Mouse (Mus musculus) forebrain, postnatal 0 days (tissue): ENCODE measurements around the gene Zp1. TPM values are rescaled to one million over a fixed set of nuclear protein-coding genes. Genes with fewer than 3 reads are reported as not detected.
A peak's percentile ranks its signal among the peaks of the same experiment; 100 is the strongest.

Source experiments
- ATAC-seq: fragments of 200-750 bp; cut with Nextera tagmentation; 2 replicates; pipeline ENCODE4 v1.8.0; 2017; ENCODE audit warnings: mild to moderate bottlenecking, moderate library complexity
- DNase-seq: peaks from one replicate; pipeline ENCODE4 v3.0.0-alpha.2; 2015
- H3K27ac ChIP-seq: fragments of 300-500 bp; sonication (generic); 2 replicates; pipeline ENCODE4 v1.5.1; 2014; ENCODE audit warnings: low read depth, mild to moderate bottlenecking, antibody characterized with exemption, low read length, moderate library complexity, mixed read lengths
- H3K27me3 ChIP-seq: fragments of 300-500 bp; sonication (generic); 2 replicates; pipeline ENCODE4 v1.6.1; 2014; ENCODE audit warnings: mild to moderate bottlenecking, low read length, mixed read lengths; ENCODE audit not compliant: insufficient read depth
- H3K36me3 ChIP-seq: fragments of 300-500 bp; sonication (generic); 2 replicates; pipeline ENCODE4 v1.6.1; 2014; ENCODE audit warnings: mild to moderate bottlenecking, moderate library complexity; ENCODE audit not compliant: insufficient read depth
- H3K4me1 ChIP-seq: fragments of 300-500 bp; sonication (generic); 2 replicates; pipeline ENCODE4 v1.6.1; 2014; ENCODE audit warnings: antibody characterized with exemption; ENCODE audit not compliant: insufficient read depth
- H3K4me2 ChIP-seq: fragments of 300-500 bp; sonication (generic); 2 replicates; pipeline ENCODE4 v1.6.1; 2014; ENCODE audit warnings: low read depth, mild to moderate bottlenecking, moderate library complexity
- H3K4me3 ChIP-seq: fragments of 300-500 bp; sonication (generic); 2 replicates; pipeline ENCODE4 v1.5.1; 2014; ENCODE audit warnings: low read depth, low read length, mixed read lengths
- H3K9ac ChIP-seq: fragments of 300-500 bp; sonication (generic); 2 replicates; pipeline ENCODE4 v1.6.1; 2014; ENCODE audit warnings: mild to moderate bottlenecking
- H3K9me3 ChIP-seq: fragments of 300-500 bp; sonication (generic); 2 replicates; pipeline ENCODE4 v1.6.1; 2016; ENCODE audit warnings: low read length
- CTCF ChIP-seq: sonication (generic); IDR thresholded peaks from 2 replicates; pipeline ENCODE4 v1.5.1; 2016; ENCODE audit warnings: antibody characterized with exemption, control low read depth, low read depth
- WGBS: fragments of 180-500 bp; shearing (Covaris S2); extraction: QIAGEN DNeasy Blood & Tissue Kit; methylation state at CpG from one replicate; pipeline ENCODE4 v1.1.7; 2014; 5-methylcytosine and 5-hydroxymethylcytosine counted together
- polyA plus RNA-seq: library from polyadenylated mRNA; unstranded; fragments of >200 nt; fragmentation: Nextera tagmentation; extraction: Ambion mirVana; gene quantifications from 2 replicates; pipeline ENCODE4 v1.2.1, GENCODE M21; 2015
- total RNA-seq: library from RNA; depleted of rRNA; stranded (reverse); fragments of >200 nt; gene quantifications from 2 replicates; pipeline ENCODE4 v1.2.3, GENCODE M21; 2014; rRNA removed

Gene Zp1
- total RNA-seq (0.10 and 0.23 TPM in 2 replicates), polyA plus RNA-seq (0.59 and 0.68 TPM in 2 replicates)

- Histone ChIP-seq H3K27me3 (no peaks in the 10 kb centered on the region), H3K4me1 (no peaks in the 10 kb centered on the region), H3K36me3 (no peaks in the 10 kb centered on the region), H3K27ac (no peak within 1 kb of the TSS), H3K9me3 (no peaks in the 10 kb centered on the region), H3K9ac (no peak within 1 kb of the TSS), H3K4me3 (no peak within 1 kb of the TSS), H3K4me2 (no peak within 1 kb of the TSS)
- ATAC-seq (no peak), DNase-seq (no peak)
- 86% methylated on average over 2 of the region's 2 CpGs for WGBS
- no peak for TF ChIP-seq CTCF
Observed at GRCm38 (mm10) chr19:10920532-10920931, at the start of gene Zp1. Gene Zp1, minus strand, starts transcription at chr19:10920632.

DNA sequence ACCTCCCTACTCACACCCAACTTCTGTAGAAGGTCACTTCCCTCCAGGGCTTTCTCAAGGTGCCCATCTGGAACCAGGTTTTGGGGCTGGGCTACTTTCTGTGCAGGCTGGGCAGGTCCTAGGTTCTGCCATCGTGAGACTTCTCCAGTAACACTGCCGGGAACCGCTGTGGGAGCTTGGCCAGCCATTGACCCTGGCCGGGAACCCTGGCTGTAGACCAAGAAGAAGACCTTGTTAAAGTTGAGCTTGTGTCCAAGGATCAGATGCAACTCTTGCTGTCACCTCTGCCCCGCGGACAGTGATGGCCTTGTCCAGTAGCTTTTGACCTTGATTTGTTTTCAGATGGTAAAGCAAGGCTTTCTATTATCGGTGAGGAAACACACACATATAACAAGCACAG lies 48.1 kb upstream of the Zp1 start:
- H3K4me2 ChIP-seq = no peak overlapping the region
- H3K4me1 ChIP-seq = no peaks in the 10 kb centered on the region
- H3K9me3 ChIP-seq = no peaks in the 10 kb centered on the region
- no peaks in the 10 kb centered on the region for H3K36me3 ChIP-seq
- ATAC-seq (no peak), DNase-seq (no peak)
- H3K27me3 ChIP-seq = no peaks in the 10 kb centered on the region
- no peak overlapping the region for H3K27ac ChIP-seq
- H3K4me3 ChIP-seq = no peak overlapping the region
- 93% methylated on average over 7 of the region's 7 CpGs for WGBS
- H3K9ac ChIP-seq = no peak overlapping the region
- TF ChIP-seq CTCF = no peak

DNA sequence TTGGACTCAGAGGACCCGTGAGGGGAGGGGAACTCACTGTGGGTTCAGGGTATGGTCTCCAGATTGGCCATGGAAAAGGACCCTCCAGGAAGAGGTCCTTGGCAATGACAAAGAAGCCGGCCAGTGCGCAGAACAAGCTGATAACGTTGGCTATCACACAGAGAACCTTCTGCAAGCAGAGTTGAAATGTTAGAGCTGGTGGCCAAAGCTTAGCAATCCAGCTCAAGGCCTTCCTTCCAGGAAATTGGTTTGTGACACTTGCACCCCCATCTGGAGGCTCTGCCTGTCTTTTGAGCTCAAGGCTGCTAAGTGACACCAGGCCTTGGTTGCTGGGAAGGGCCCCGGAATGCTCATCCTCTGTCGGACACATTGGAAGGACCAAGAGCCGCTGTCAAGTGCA lies 45.3 kb upstream of the Zp1 start:
- Histone ChIP-seq H3K4me3 (no peak overlapping the region), H3K9me3 (no peaks in the 10 kb centered on the region), H3K4me2 (no peak overlapping the region), H3K27ac (no peak overlapping the region), H3K4me1 (no peaks in the 10 kb centered on the region), H3K36me3 (no peaks in the 10 kb centered on the region), H3K9ac (no peak overlapping the region), H3K27me3 (no peaks in the 10 kb centered on the region)
- DNase-seq (no peak), ATAC-seq (no peak)
- no peak for TF ChIP-seq CTCF
- whole genome bisulfite sequencing = 91% methylated on average over 7 of the region's 7 CpGs

- H3K9me3 ChIP-seq = no peaks in the 10 kb centered on the region
- H3K36me3 ChIP-seq = no peaks in the 10 kb centered on the region
- 50% methylated on average over 12 of the region's 12 CpGs for WGBS
- H3K4me1 ChIP-seq = no peaks in the 10 kb centered on the region
- ATAC-seq = no peak; the same call in 1 of the 2 replicates
- H3K9ac ChIP-seq = peak overlapping the region; percentile 10; the same call in 1 of the 2 replicates
- H3K27me3 ChIP-seq = no peaks in the 10 kb centered on the region
- DNase-seq = no peak
- H3K27ac ChIP-seq = no peak overlapping the region
- no peak for TF ChIP-seq CTCF
- no peak overlapping the region for H3K4me3 ChIP-seq
- H3K4me2 ChIP-seq = no peak overlapping the region
Observed at GRCm38 (mm10) chr19:10959978-10960346, 39.5 kb upstream of the Zp1 start.

GRCm38 (mm10) chr19:10959085-10959977 lies 38.9 kb upstream of the Zp1 start:
- Histone ChIP-seq H3K4me3 (no peak overlapping the region), H3K36me3 (no peaks in the 10 kb centered on the region), H3K9ac (peak overlapping the region; percentile 10; the same call in 1 of the 2 replicates), H3K27me3 (no peaks in the 10 kb centered on the region), H3K4me1 (no peaks in the 10 kb centered on the region), H3K27ac (no peak overlapping the region), H3K4me2 (no peak overlapping the region), H3K9me3 (no peaks in the 10 kb centered on the region)
- TF ChIP-seq CTCF = peak; percentile 87
- peak; percentile 84 for DNase-seq
- peak; percentile 81 for ATAC-seq
- 35% methylated on average over 11 of the region's 11 CpGs for WGBS

GRCm38 (mm10) chr19:10952021-10952939 lies 31.8 kb upstream of the Zp1 start:
- Histone ChIP-seq H3K27me3 (no peaks in the 10 kb centered on the region), H3K4me3 (no peak overlapping the region), H3K9me3 (no peaks in the 10 kb centered on the region), H3K36me3 (no peaks in the 10 kb centered on the region), H3K27ac (no peak overlapping the region), H3K9ac (no peak overlapping the region), H3K4me2 (no peak overlapping the region), H3K4me1 (peaks cover 15% of the 10 kb centered on the region)
- no peak for TF ChIP-seq CTCF
- WGBS = 66% methylated on average over 11 of the region's 11 CpGs
- ATAC-seq = peak; percentile 9; the same call in 1 of the 2 replicates
- DNase-seq = no peak
